Mouse (Mus musculus): ENCODE data around the gene Spast. TPM values are rescaled to one million over a fixed set of nuclear protein-coding genes. Genes with fewer than 3 reads are reported as not detected.
"Not testable (repeated sequence)": the region's sequence is repeated elsewhere in the genome, so short reads cannot be mapped to it uniquely, and the experiment has no call there.

Gene Spast
- 24.0 and 26.9 TPM in 2 replicates for polyA plus RNA-seq (2012; ENCODE audit: insufficient read depth, insufficient read length, missing spikeins)

- peak within 1 kb of the TSS; percentile 81 for H3K27ac ChIP-seq (ENCODE audit: insufficient read depth, low read depth, low read length)
- H3K4me1 ChIP-seq (ENCODE audit: control insufficient read depth, insufficient read depth, low read length): peaks cover 22% of the 10 kb centered on the region
- TF ChIP-seq POLR2A (IDR thresholded peaks at IDR 0.05; ENCODE audit: borderline replicate concordance, low read depth, low read length) (0 out of 2 replicates have a peak, but pooled peaks have one; percentile 41), CTCF (IDR thresholded peaks at IDR 0.05; ENCODE audit: low read depth, low read length) (no peak)
- H3K4me3 ChIP-seq (ENCODE audit: insufficient read depth, low read length): peak within 1 kb of the TSS; percentile 100
These were observed at the start of gene Spast for GRCm38 (mm10) chr17:74338937-74339804. TSS of gene Spast (plus strand) at chr17:74338987.

- Histone ChIP-seq H3K4me1 (ENCODE audit: control insufficient read depth, insufficient read depth, low read length) (peaks cover 23% of the 10 kb centered on the region), H3K4me3 (ENCODE audit: insufficient read depth, low read length) (no peak overlapping the region), H3K27ac (ENCODE audit: insufficient read depth, low read depth, low read length) (no peak overlapping the region)
- TF ChIP-seq POLR2A (IDR thresholded peaks at IDR 0.05; ENCODE audit: borderline replicate concordance, low read depth, low read length) (no peak), CTCF (IDR thresholded peaks at IDR 0.05; ENCODE audit: low read depth, low read length) (no peak)
These were observed 48.6 kb upstream of the Spast start for GRCm38 (mm10) chr17:74290198-74290597.

GRCm38 (mm10) chr17:74290869-74291268 is 47.9 kb upstream of the Spast start:
- TF ChIP-seq POLR2A (IDR thresholded peaks at IDR 0.05; ENCODE audit: borderline replicate concordance, low read depth, low read length): no peak
- TF ChIP-seq CTCF (IDR thresholded peaks at IDR 0.05; ENCODE audit: low read depth, low read length): no peak
- Histone ChIP-seq H3K27ac (ENCODE audit: insufficient read depth, low read depth, low read length) (no peak overlapping the region), H3K4me1 (ENCODE audit: control insufficient read depth, insufficient read depth, low read length) (peaks cover 23% of the 10 kb centered on the region), H3K4me3 (ENCODE audit: insufficient read depth, low read length) (no peak overlapping the region)

GRCm38 (mm10) chr17:74291640-74292361 is 47.0 kb upstream of the Spast start:
- no peak for TF ChIP-seq POLR2A (IDR thresholded peaks at IDR 0.05; ENCODE audit: borderline replicate concordance, low read depth, low read length)
- TF ChIP-seq CTCF (IDR thresholded peaks at IDR 0.05; ENCODE audit: low read depth, low read length): no peak
- H3K27ac ChIP-seq (ENCODE audit: insufficient read depth, low read depth, low read length): no peak overlapping the region
- peaks cover 23% of the 10 kb centered on the region for H3K4me1 ChIP-seq (ENCODE audit: control insufficient read depth, insufficient read depth, low read length)
- H3K4me3 ChIP-seq (ENCODE audit: insufficient read depth, low read length): no peak overlapping the region

GRCm38 (mm10) chr17:74293687-74294425 is 44.9 kb upstream of the Spast start:
- peak overlapping the region; percentile 79 for H3K27ac ChIP-seq (ENCODE audit: insufficient read depth, low read depth, low read length)
- H3K4me3 ChIP-seq (ENCODE audit: insufficient read depth, low read length): peak overlapping the region; percentile 97
- no peak for TF ChIP-seq POLR2A (IDR thresholded peaks at IDR 0.05; ENCODE audit: borderline replicate concordance, low read depth, low read length)
- TF ChIP-seq CTCF (IDR thresholded peaks at IDR 0.05; ENCODE audit: low read depth, low read length): no peak
- H3K4me1 ChIP-seq (ENCODE audit: control insufficient read depth, insufficient read depth, low read length): peaks cover 21% of the 10 kb centered on the region

GRCm38 (mm10) chr17:74294426-74295025 is 44.3 kb upstream of the Spast start:
- TF ChIP-seq CTCF (IDR thresholded peaks at IDR 0.05; ENCODE audit: low read depth, low read length) (no peak), POLR2A (IDR thresholded peaks at IDR 0.05; ENCODE audit: borderline replicate concordance, low read depth, low read length) (no peak)
- Histone ChIP-seq H3K27ac (ENCODE audit: insufficient read depth, low read depth, low read length) (peak overlapping the region; percentile 79), H3K4me3 (ENCODE audit: insufficient read depth, low read length) (peak overlapping the region; percentile 97), H3K4me1 (ENCODE audit: control insufficient read depth, insufficient read depth, low read length) (peaks cover 18% of the 10 kb centered on the region)

GRCm38 (mm10) chr17:74295026-74295970 is 43.5 kb upstream of the Spast start, which contains the start of gene Memo1:
TSS of gene Memo1 (minus strand) at chr17:74295521.
- Histone ChIP-seq H3K4me1 (ENCODE audit: control insufficient read depth, insufficient read depth, low read length) (peaks cover 18% of the 10 kb centered on the region), H3K27ac (ENCODE audit: insufficient read depth, low read depth, low read length) (peak within 1 kb of the TSS; percentile 94), H3K4me3 (ENCODE audit: insufficient read depth, low read length) (peak within 1 kb of the TSS; percentile 97)
- TF ChIP-seq CTCF (IDR thresholded peaks at IDR 0.05; ENCODE audit: low read depth, low read length) (no peak), POLR2A (IDR thresholded peaks at IDR 0.05; ENCODE audit: borderline replicate concordance, low read depth, low read length) (no peak)

GRCm38 (mm10) chr17:74296076-74296823 is 42.5 kb upstream of the Spast start:
- Histone ChIP-seq H3K4me3 (ENCODE audit: insufficient read depth, low read length) (peak overlapping the region; percentile 93), H3K4me1 (ENCODE audit: control insufficient read depth, insufficient read depth, low read length) (peaks cover 15% of the 10 kb centered on the region), H3K27ac (ENCODE audit: insufficient read depth, low read depth, low read length) (peak overlapping the region; percentile 94)
- no peak for TF ChIP-seq POLR2A (IDR thresholded peaks at IDR 0.05; ENCODE audit: borderline replicate concordance, low read depth, low read length)
- 0 out of 2 replicates have a peak, but pooled peaks have one; percentile 26 for TF ChIP-seq CTCF (IDR thresholded peaks at IDR 0.05; ENCODE audit: low read depth, low read length)

- not testable (repeated sequence) for H3K4me3 ChIP-seq (ENCODE audit: insufficient read depth, low read length); H3K27ac ChIP-seq (ENCODE audit: insufficient read depth, low read depth, low read length)
- peaks cover 10% of the 10 kb centered on the region for H3K4me1 ChIP-seq (ENCODE audit: control insufficient read depth, insufficient read depth, low read length)
These were observed 41.8 kb upstream of the Spast start for GRCm38 (mm10) chr17:74296991-74297390.

All from bone marrow macrophage, adult 2 months (primary cell).